Mouse (Mus musculus): ENCODE results near the gene Pank4.

Pank4 gene

GRCm38 (mm10) chr4:154943323-154944039 is 20.4 kb upstream of the Pank4 start:
- no peak for DNase-seq (ENCODE audit: low spot score)

DNA sequence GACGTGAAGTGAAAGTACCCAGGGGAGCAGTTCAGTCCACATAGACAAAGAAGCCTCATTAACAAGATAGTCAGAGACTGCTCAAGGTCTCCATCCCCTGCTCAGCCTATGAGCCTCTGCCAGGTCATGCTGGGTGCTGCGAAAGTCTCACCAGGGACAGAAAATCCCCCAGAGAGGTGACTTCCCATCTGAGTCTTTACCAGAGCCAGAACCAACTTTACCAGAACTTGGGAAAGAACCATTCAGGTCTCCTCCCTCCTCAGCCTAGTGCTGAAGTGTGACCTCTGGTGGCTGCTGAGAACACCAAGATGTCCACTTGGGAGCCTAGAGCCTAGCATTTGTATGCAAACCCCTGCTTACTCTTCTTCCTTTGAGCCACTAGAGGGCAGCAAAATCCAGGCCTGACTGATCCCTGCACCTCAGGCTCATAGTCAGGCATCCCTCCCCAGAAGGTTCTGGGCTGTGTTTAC is 19.8 kb upstream of the Pank4 start:
- DNase-seq (ENCODE audit: low spot score), result peak; percentile 92

- DNase-seq (ENCODE audit: low spot score), result no peak
Observed at GRCm38 (mm10) chr4:154946319-154946718, 17.6 kb upstream of the Pank4 start.

- DNase-seq (ENCODE audit: low spot score), result no peak
Observed at GRCm38 (mm10) chr4:154948066-154948939, 15.6 kb upstream of the Pank4 start.

GRCm38 (mm10) chr4:154948940-154949588 is 14.9 kb upstream of the Pank4 start:
- DNase-seq (ENCODE audit: low spot score), result no peak

DNA sequence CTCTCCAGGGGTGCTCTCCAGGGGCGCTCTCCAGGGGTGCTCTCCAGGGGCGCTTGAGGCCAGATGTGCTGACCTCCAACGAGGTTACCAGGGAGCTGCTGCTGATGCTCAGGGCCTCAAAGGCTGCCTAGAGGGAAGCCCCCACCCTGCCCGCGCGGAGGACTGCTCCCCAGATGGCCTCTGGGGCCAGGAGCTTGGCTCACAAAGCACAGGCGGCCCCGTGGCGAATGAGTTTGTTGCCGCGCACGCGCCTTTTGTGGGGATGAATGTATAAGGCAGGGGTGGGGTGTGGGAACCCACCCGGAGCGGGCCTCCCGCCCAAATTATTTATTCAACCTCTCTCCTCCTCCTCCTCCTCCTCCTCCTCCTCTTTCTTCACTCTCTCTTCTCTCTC is 14.3 kb upstream of the Pank4 start:
- no peak for DNase-seq (ENCODE audit: low spot score)

DNA sequence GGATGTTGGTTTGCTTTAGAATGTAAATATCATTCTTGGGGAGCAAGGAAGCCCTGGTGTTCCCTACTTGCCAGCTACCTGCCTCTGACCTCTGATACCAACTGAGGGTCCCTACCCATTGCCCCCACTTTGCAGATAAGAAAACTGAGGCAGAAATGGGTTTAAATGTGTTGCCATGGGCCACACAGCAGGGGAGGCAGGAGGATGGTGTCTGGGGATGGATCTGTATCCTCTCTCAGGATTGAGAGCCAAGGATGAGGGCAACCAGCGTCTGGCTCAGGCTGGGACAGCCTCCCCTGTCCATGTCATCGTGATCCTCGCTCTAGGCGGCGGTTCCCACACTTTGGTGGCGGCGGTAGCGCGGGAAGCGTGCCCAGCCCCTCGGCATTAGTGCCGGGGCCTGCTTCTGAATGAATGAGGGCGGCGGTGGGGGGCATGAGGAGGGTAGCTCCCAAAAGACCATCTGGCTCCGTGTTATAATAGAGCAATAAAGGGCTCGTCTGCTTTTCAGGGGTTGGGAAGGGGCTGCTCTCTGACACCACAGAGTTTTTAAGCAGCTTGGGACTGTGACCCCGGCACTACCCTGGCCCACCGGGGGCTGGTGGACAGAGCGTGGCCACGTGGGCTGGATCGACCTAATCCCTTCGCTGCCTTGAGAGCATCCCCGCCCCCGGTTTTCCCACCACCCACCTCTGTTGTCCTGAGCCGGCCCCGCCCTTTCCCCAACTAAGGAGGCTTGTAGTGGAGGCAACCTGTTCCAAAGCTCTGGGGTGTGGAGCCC is 11.3 kb upstream of the Pank4 start:
- no peak for DNase-seq (ENCODE audit: low spot score)

DNA sequence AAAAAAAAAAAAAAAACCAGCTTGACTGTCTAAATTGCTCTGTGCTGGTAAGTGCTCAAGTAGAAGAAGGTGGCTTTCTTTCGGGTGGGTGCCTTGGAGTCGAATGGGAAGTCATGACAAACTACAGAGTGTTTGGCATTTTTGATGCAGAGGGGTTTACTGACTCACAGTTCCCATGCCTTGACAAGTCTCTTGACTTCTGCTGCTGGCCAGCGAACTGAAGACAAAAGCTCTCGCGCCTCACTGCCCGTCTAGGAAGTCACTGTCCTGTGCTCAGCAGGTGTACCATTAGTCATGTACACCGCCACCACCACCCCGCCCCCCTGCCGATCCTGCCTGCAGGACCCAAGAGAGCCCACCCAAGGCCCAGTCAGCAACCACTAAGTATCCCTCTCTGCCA is 7.3 kb upstream of the Pank4 start:
- no peak for DNase-seq (ENCODE audit: low spot score)

DNA sequence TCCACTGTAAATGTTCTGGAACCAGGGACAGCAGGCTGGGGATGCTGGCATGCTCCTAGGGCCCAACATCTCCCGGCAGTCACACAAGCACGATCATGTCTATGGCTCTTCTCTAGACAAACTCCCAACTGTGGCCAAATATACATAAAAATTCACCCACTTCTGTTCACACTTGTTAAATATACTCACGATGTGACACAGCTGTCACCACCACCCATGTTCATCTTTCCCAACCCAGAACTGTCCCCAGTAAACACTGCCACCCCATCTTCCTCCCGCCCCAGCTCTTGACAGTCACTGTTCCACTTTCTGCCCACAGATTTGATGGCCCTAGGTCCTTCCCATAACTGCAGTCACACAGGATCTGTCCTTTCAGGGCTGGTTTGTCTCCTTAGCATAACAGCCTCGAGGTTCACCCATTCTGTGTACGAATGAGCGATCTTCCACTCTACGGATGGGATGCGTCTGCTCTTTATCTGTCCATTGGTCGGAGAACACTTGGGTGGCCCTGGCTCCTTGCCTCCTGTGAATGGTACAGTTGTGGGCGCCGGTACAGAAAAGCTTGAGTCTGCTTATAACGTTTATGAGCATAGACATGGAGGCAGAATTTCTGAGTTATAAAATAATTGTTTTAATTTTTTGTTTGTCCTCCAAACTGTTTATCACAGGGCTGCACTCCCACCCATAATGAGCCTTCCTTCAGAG is 6.5 kb upstream of the Pank4 start:
- no peak for DNase-seq (ENCODE audit: low spot score)

GRCm38 (mm10) chr4:154958171-154958570 is 5.8 kb upstream of the Pank4 start:
- DNase-seq (ENCODE audit: low spot score), result no peak

- DNase-seq (ENCODE audit: low spot score), result no peak
Observed at GRCm38 (mm10) chr4:154958621-154959020, 5.3 kb upstream of the Pank4 start.

DNA sequence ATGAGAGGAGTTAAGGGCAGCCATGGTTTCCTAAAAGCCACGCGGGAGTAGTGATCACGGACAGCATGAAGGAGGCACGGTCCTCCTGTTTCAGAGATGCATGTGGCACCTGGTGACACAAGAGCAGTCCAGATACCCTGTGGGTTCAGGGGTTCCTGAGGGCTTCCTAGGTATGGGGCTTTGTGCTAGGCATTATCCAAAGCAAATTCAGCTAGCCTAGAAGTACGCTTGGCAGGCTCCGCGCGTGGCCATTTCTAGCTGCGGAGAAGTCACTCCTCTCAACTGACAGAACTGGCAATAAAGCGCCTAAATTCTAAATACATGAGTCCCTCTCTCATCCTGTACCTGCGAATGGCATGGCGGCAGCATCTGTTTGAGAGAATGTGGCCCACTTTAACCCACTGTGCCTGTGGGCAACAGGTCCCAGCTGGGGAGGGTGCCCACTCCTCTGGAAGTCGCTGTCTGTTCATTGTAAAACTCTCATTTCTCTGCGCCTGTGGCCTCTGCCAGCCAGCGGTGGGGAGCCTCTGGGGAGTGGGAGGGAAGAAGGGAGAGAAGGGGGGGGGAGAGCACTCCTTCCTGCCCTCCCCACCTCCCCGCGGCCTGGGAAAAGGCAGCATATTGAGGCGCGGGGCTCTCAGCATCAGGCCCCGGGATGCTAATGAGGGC is 3.8 kb upstream of the Pank4 start:
- no peak for DNase-seq (ENCODE audit: low spot score)

DNA sequence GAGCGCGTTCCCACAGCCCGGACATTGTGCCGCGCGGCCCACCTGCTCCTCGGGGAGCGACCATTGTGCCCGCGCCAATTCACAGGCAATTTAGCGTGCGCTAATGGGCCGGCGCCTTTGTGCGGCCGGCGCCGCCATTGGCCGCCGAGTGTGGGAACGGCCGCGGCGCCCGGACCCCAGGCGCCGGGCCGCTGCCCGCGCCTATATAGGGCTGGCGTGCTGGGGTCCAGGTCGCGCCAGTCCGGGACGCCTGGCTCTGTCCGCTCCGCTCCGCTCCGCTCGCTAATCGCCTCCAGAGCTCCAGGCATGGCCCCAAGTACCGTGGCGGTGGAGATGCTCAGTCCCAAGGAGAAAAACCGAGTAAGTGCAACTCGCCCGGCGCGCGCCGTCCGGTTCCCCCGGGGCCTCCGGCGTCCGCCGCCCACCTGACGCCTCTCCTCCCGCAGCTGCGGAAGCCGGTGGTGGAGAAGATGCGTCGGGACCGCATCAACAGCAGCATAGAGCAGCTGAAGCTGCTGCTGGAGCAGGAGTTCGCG is 3.2 kb upstream of the Pank4 start, which contains the start of gene Hes5:
TSS of gene Hes5 (plus strand) at position 234 of the 536 bp plus-strand sequence.
- DNase-seq (ENCODE audit: low spot score), result no peak

DNA sequence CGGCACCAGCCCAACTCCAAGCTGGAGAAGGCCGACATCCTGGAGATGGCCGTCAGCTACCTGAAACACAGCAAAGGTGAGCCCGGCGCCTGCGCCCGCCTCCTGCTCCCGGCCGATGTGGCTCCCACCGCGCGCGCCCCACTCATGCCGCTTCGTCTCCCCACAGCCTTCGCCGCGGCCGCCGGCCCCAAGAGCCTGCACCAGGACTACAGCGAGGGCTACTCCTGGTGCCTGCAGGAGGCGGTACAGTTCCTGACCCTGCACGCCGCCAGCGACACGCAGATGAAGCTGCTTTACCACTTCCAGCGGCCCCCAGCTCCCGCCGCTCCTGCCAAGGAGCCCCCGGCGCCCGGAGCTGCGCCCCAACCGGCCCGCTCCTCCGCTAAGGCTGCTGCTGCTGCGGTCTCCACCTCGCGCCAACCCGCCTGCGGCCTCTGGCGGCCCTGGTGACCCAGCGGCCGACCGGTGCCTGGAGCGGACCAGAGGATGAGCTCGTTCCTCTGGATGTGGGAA is 2.6 kb upstream of the Pank4 start:
- no peak for DNase-seq (ENCODE audit: low spot score)

GRCm38 (mm10) chr4:154961911-154962310 is 2.0 kb upstream of the Pank4 start:
- no peak for DNase-seq (ENCODE audit: low spot score)

GRCm38 (mm10) chr4:154962683-154963082 is 1.2 kb upstream of the Pank4 start:
- DNase-seq (ENCODE audit: low spot score), result no peak

DNA sequence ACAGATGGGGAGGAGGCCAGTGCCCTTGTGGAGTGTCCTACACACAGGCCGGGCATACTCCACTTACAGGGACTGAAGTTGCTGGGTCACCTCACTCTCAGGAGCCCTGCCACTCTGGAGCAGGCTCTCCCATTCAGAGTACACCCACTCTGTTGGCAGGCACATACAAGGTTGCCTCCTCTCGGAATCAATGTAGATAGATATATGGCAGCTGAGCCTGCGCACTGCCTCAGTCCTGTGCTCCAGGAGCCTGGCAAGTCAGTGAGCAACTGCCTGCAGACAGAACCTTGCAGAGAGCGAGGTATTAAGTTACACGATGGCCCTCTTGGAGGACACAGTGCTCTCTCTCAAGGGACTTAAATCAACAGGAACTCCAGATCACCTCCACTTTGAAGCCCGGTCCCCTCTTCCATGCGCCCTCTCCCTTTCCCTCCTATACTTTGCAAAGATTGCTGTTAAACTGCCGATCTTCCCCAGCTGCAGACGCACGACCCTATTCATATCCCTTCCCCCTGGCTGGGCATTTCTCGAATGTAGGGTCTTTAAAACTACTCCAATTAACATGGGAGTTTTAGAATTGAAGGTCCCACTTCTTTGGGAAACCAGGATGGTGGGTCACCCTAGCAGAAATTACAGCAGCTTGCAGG is 610 bp upstream of the Pank4 start:
- DNase-seq (ENCODE audit: low spot score), result no peak

- DNase-seq (ENCODE audit: low spot score), result peak; percentile 78
Observed at GRCm38 (mm10) chr4:154964581-154965235, 785 bp downstream of the Pank4 start.

- no peak for DNase-seq (ENCODE audit: low spot score)
Observed at GRCm38 (mm10) chr4:154965856-154966255, 1.9 kb downstream of the Pank4 start.
